Mouse (Mus musculus) midbrain, embryonic 14.5 days (tissue): Measurements from ENCODE around the gene Csl. TPM values are rescaled to one million over a fixed set of nuclear protein-coding genes. Genes with fewer than 3 reads are reported as not detected.
A peak's percentile ranks its signal among the peaks of the same experiment; 100 is the strongest.

ENCODE experiments used
- ATAC-seq: fragments of 200-750 bp; cut with Nextera tagmentation; 2 replicates; pipeline ENCODE4 v1.8.0; 2017; ENCODE audit warnings: moderate number of reproducible peaks, moderate library complexity; ENCODE audit not compliant: low FRiP score, low TSS enrichment
- DNase-seq: peaks from one replicate; pipeline ENCODE4 v3.0.0-alpha.2; 2015
- H3K27ac ChIP-seq: fragments of 300-500 bp; sonication (generic); replicated peaks from 2 replicates; pipeline ENCODE4 v1.5.1; 2014; ENCODE audit warnings: mild to moderate bottlenecking, low read depth, low read length, moderate library complexity
- H3K27me3 ChIP-seq: fragments of 300-500 bp; sonication (generic); 2 replicates; pipeline ENCODE4 v1.6.1; 2014; ENCODE audit warnings: low read length, control low read depth, mixed read lengths; ENCODE audit not compliant: control insufficient read depth, insufficient read depth
- H3K36me3 ChIP-seq: fragments of 300-500 bp; sonication (generic); 2 replicates; pipeline ENCODE4 v1.6.1; 2014; ENCODE audit warnings: low read length, control low read depth; ENCODE audit not compliant: control insufficient read depth, insufficient read depth
- H3K4me1 ChIP-seq: fragments of 300-500 bp; sonication (generic); 2 replicates; pipeline ENCODE4 v1.6.1; 2014; ENCODE audit warnings: mild to moderate bottlenecking, antibody characterized with exemption, low read length, control low read depth; ENCODE audit not compliant: control insufficient read depth, insufficient read depth
- H3K4me2 ChIP-seq: fragments of 300-500 bp; sonication (generic); 2 replicates; pipeline ENCODE4 v1.6.1; 2014; ENCODE audit warnings: mild to moderate bottlenecking, low read length, moderate library complexity
- H3K4me3 ChIP-seq: fragments of 300-500 bp; sonication (generic); replicated peaks from 2 replicates; pipeline ENCODE4 v1.5.1; 2014; ENCODE audit warnings: low read depth, low read length
- H3K9ac ChIP-seq: fragments of 300-500 bp; sonication (generic); replicated peaks from 2 replicates; pipeline ENCODE4 v1.6.1; 2014; ENCODE audit warnings: mild to moderate bottlenecking, low read length, moderate library complexity
- H3K9me3 ChIP-seq: fragments of 300-500 bp; sonication (generic); 2 replicates; pipeline ENCODE4 v1.6.1; 2016; ENCODE audit warnings: low read length, control low read depth, mixed read lengths; ENCODE audit not compliant: control insufficient read depth
- WGBS: fragments of 180-500 bp; shearing (Covaris S2); extraction: QIAGEN DNeasy Blood & Tissue Kit; methylation state at CpG from one replicate; pipeline ENCODE4 v1.1.7; 2014; 5-methylcytosine and 5-hydroxymethylcytosine counted together
- polyA plus RNA-seq: library from polyadenylated mRNA; unstranded; fragments of >200 nt; fragmentation: Nextera tagmentation; extraction: Ambion mirVana; gene quantifications from 2 replicates; pipeline ENCODE4 v1.2.1, GENCODE M21; 2014

Csl gene
- polyA plus RNA-seq: 0.11 TPM in 1 of 2 replicates, not detected in the other

DNA sequence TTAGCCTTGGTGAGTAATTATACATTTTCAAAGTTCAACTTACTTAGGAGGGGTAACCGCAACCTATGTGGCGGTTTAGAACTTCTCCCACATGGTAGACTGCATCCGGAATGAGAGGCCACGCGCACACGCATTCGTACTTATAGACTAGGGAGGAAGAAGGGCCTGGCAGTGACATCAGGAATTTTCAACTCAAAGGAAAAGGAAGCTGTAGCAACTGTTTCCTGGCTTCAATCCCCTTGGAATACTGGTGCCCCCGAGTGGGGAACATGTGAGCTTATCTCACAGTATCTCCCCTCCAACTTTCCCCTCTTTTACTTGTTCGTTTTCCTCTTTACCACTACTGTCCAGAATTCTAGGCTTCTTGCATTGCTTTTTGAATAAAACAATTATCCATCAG, at the start of gene Csl:
Gene Csl, minus strand, starts transcription at position 101 of the 400 bp plus-strand sequence.
- H3K9ac ChIP-seq: no peak within 1 kb of the TSS
- 98% methylated on average over 9 of the region's 9 CpGs for WGBS
- H3K36me3 ChIP-seq: no peaks in the 10 kb centered on the region
- no peaks in the 10 kb centered on the region for H3K4me1 ChIP-seq
- no peak for DNase-seq
- H3K27ac ChIP-seq: no peak within 1 kb of the TSS
- no peak within 1 kb of the TSS for H3K4me2 ChIP-seq
- no peak for ATAC-seq
- H3K4me3 ChIP-seq: no peak within 1 kb of the TSS
- H3K27me3 ChIP-seq: no peaks in the 10 kb centered on the region
- H3K9me3 ChIP-seq: no peaks in the 10 kb centered on the region

GRCm38 (mm10) chr10:99789418-99789817, 30.0 kb upstream of the Csl start:
- Histone ChIP-seq H3K27me3 (no peaks in the 10 kb centered on the region), H3K27ac (no peak overlapping the region), H3K36me3 (no peaks in the 10 kb centered on the region), H3K4me2 (no peak overlapping the region), H3K9ac (no peak overlapping the region), H3K9me3 (no peaks in the 10 kb centered on the region), H3K4me1 (no peaks in the 10 kb centered on the region), H3K4me3 (no peak overlapping the region)
- no peak for DNase-seq
- no peak for ATAC-seq
- 94% methylated on average over 2 of the region's 2 CpGs for WGBS

DNA sequence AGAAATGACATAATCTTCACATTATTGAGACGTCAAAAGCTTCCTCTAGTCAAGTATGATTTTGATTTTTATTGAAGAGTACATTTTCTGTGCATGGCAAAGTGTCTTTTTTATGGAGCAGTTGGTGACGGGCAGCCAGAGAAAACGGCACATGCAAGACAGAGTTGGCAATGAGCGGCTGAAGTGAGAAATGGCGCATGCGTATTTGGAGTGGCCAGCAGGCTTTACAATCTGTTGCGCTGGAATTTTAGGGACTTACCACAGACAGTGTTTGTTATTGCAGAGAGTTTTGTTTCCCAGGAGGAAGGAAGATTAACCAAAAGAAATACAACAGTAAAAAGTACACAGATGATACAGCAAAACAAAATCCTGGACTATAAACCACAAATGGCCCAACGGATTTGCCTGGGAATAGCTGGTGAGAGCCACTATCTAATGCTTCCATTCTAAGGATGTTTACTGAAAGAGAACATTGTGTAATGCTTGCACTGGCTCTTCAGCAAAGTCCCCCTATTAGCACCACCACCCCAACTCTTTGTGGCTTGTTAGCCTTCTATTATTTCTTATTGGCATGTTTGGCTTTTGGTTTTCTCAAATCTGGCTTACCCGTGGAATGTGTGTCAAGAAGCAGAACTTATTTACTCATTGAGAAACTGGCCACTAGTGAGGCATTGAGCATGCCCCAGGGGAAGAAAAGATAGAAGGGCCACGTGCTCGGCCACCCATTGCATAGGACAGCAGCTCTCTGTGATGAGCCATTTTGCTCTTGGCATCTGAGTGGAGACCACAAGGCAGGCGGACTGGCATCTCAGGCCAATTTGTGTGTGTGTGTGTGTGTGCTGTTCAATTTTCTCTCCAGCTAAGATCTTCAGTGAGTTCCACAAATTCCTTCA, 15.0 kb upstream of the Csl start:
- no peak overlapping the region for H3K9ac ChIP-seq
- 91% methylated on average over 12 of the region's 12 CpGs for WGBS
- H3K36me3 ChIP-seq: no peaks in the 10 kb centered on the region
- H3K27me3 ChIP-seq: no peaks in the 10 kb centered on the region
- no peak overlapping the region for H3K4me3 ChIP-seq
- no peak for ATAC-seq
- no peaks in the 10 kb centered on the region for H3K4me1 ChIP-seq
- no peak overlapping the region for H3K4me2 ChIP-seq
- H3K27ac ChIP-seq: no peak overlapping the region
- no peaks in the 10 kb centered on the region for H3K9me3 ChIP-seq
- DNase-seq: no peak

- DNase-seq: no peak
- 98% methylated on average over 2 of the region's 2 CpGs for WGBS
- ATAC-seq: no peak
- Histone ChIP-seq H3K4me3 (no peak overlapping the region), H3K36me3 (no peaks in the 10 kb centered on the region), H3K27me3 (no peaks in the 10 kb centered on the region), H3K4me2 (no peak overlapping the region), H3K27ac (no peak overlapping the region), H3K9ac (no peak overlapping the region), H3K9me3 (no peaks in the 10 kb centered on the region), H3K4me1 (no peaks in the 10 kb centered on the region)
These were observed 9.3 kb downstream of the Csl start for GRCm38 (mm10) chr10:99750146-99750545.

DNA sequence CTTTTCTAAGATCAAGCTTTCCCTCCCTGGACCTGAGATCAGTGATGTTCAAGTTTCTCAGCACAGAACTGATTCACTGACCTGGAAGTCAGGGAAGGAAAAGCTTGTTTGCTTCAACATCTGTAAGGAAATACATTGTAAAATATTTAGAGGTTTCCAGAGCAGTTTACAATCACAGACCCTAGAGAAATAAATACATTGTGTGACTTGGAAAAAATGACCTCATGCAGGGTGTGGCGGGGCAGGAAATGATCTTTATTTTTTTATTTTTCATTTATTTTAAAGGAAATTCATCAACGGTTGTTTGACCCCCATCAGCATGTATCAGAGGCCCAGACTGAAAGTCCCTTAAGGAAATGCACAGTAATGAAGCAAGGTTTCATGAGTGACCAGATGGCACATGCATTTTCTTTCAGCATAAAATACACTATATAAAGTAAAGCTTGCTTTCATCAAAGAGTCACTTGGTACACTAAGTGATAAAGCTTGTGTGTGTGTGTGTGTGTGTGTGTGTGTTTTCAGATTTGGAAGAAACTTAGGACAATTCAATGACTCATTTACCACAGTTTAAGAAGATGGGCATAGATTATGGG, 10.7 kb downstream of the Csl start:
- Histone ChIP-seq H3K4me1 (no peaks in the 10 kb centered on the region), H3K27ac (no peak overlapping the region), H3K4me3 (no peak overlapping the region), H3K9me3 (no peaks in the 10 kb centered on the region), H3K9ac (no peak overlapping the region), H3K36me3 (no peaks in the 10 kb centered on the region), H3K4me2 (no peak overlapping the region), H3K27me3 (no peaks in the 10 kb centered on the region)
- no peak for ATAC-seq
- no peak for DNase-seq
- 83% methylated on average over 2 of the region's 2 CpGs for WGBS

DNA sequence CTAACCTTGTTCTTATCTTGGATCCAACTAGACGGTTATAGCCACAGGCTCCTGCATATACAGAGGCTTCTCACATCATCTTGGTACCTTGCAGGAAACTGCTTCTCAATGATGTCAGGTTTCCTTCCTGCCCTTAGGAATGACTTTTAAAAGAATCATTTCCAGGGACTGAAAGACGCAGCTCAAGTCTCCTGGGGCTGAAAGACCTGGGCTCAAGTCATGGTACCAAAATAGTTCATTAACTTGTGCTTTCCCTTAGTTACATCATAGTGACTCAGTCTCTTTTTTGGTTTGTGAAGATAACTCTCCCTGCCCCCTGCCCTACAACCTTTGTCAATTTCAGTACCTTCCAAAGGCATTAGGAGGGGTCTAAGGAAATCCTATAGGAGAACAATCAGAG, 11.4 kb downstream of the Csl start:
- no peaks in the 10 kb centered on the region for H3K36me3 ChIP-seq
- no peaks in the 10 kb centered on the region for H3K4me1 ChIP-seq
- WGBS: 66% methylated on average over 2 of the region's 2 CpGs
- DNase-seq: no peak
- no peak for ATAC-seq
- H3K27me3 ChIP-seq: no peaks in the 10 kb centered on the region
- H3K9ac ChIP-seq: no peak overlapping the region
- H3K27ac ChIP-seq: no peak overlapping the region
- H3K9me3 ChIP-seq: no peaks in the 10 kb centered on the region
- H3K4me2 ChIP-seq: no peak overlapping the region
- no peak overlapping the region for H3K4me3 ChIP-seq

DNA sequence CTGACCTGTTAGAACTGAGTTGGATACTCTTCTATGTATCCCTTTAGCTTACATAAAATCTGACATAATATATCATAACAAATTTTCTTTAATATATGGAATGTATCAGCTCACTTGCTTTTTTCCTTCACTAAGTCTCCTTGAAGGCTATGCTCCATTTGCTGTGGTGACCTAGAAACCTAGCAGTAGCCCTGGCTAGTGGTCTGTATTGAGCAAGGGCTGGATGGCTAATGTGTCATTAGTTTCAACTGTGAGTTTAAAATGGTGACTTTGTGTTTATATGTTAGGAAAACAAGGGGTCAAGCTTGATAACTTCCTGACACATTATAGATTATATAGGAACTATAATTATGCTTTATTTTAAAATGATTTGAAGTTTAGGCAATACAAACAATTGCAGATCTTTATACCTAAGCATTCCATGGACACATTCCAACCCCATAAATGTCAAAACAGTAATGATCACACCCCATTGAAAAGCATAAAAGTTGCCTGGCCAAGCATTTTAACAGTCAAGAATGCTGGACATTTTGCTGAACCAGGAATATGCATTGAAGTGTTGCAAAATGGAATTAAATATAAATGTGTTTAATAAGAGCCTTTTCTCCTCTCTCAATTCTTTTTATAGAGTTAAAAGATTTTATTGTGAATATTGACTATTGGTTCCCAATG, 17.7 kb downstream of the Csl start:
- Histone ChIP-seq H3K36me3 (no peaks in the 10 kb centered on the region), H3K4me3 (no peak overlapping the region), H3K27ac (no peak overlapping the region), H3K9me3 (no peaks in the 10 kb centered on the region), H3K4me2 (no peak overlapping the region), H3K9ac (no peak overlapping the region), H3K4me1 (no peaks in the 10 kb centered on the region), H3K27me3 (no peaks in the 10 kb centered on the region)
- DNase-seq (no peak), ATAC-seq (no peak)

GRCm38 (mm10) chr10:99713129-99713528, 46.3 kb downstream of the Csl start:
- no peak overlapping the region for H3K9ac ChIP-seq
- no peaks in the 10 kb centered on the region for H3K27me3 ChIP-seq
- H3K9me3 ChIP-seq: no peaks in the 10 kb centered on the region
- H3K4me3 ChIP-seq: no peak overlapping the region
- H3K27ac ChIP-seq: no peak overlapping the region
- DNase-seq: peak; percentile 7
- H3K36me3 ChIP-seq: no peaks in the 10 kb centered on the region
- H3K4me2 ChIP-seq: no peak overlapping the region
- 70% methylated on average over 2 of the region's 2 CpGs for WGBS
- no peak for ATAC-seq
- H3K4me1 ChIP-seq: no peaks in the 10 kb centered on the region
